Mouse (Mus musculus) forebrain, postnatal 0 days (tissue): Measurements from ENCODE around the gene 4930467E23Rik. TPM values are rescaled to one million over a fixed set of nuclear protein-coding genes. Genes with fewer than 3 reads are reported as not detected.
"Not testable (repeated sequence)": the region's sequence is repeated elsewhere in the genome, so short reads cannot be mapped to it uniquely, and the experiment has no call there.

ENCODE experiments used
- ATAC-seq: fragments of 200-750 bp; cut with Nextera tagmentation; 2 replicates; pipeline ENCODE4 v1.8.0; 2017; ENCODE audit warnings: mild to moderate bottlenecking, moderate library complexity
- DNase-seq: peaks from one replicate; pipeline ENCODE4 v3.0.0-alpha.2; 2015
- H3K27ac ChIP-seq: fragments of 300-500 bp; sonication (generic); 2 replicates; pipeline ENCODE4 v1.5.1; 2014; ENCODE audit warnings: low read depth, mild to moderate bottlenecking, antibody characterized with exemption, low read length, moderate library complexity, mixed read lengths
- H3K27me3 ChIP-seq: fragments of 300-500 bp; sonication (generic); 2 replicates; pipeline ENCODE4 v1.6.1; 2014; ENCODE audit warnings: mild to moderate bottlenecking, low read length, mixed read lengths; ENCODE audit not compliant: insufficient read depth
- H3K36me3 ChIP-seq: fragments of 300-500 bp; sonication (generic); 2 replicates; pipeline ENCODE4 v1.6.1; 2014; ENCODE audit warnings: mild to moderate bottlenecking, moderate library complexity; ENCODE audit not compliant: insufficient read depth
- H3K4me1 ChIP-seq: fragments of 300-500 bp; sonication (generic); 2 replicates; pipeline ENCODE4 v1.6.1; 2014; ENCODE audit warnings: antibody characterized with exemption; ENCODE audit not compliant: insufficient read depth
- H3K4me2 ChIP-seq: fragments of 300-500 bp; sonication (generic); 2 replicates; pipeline ENCODE4 v1.6.1; 2014; ENCODE audit warnings: low read depth, mild to moderate bottlenecking, moderate library complexity
- H3K4me3 ChIP-seq: fragments of 300-500 bp; sonication (generic); 2 replicates; pipeline ENCODE4 v1.5.1; 2014; ENCODE audit warnings: low read depth, low read length, mixed read lengths
- H3K9ac ChIP-seq: fragments of 300-500 bp; sonication (generic); 2 replicates; pipeline ENCODE4 v1.6.1; 2014; ENCODE audit warnings: mild to moderate bottlenecking
- H3K9me3 ChIP-seq: fragments of 300-500 bp; sonication (generic); 2 replicates; pipeline ENCODE4 v1.6.1; 2016; ENCODE audit warnings: low read length
- WGBS: fragments of 180-500 bp; shearing (Covaris S2); extraction: QIAGEN DNeasy Blood & Tissue Kit; methylation state at CpG from one replicate; pipeline ENCODE4 v1.1.7; 2014; 5-methylcytosine and 5-hydroxymethylcytosine counted together
- polyA plus RNA-seq: library from polyadenylated mRNA; unstranded; fragments of >200 nt; fragmentation: Nextera tagmentation; extraction: Ambion mirVana; gene quantifications from 2 replicates; pipeline ENCODE4 v1.2.1, GENCODE M21; 2015
- total RNA-seq: library from RNA; depleted of rRNA; stranded (reverse); fragments of >200 nt; gene quantifications from 2 replicates; pipeline ENCODE4 v1.2.3, GENCODE M21; 2014

The 4930467E23Rik gene
- total and polyA plus RNA-seq, 2 experiments from 2014 or later, result not detected

- H3K27ac ChIP-seq, H3K9me3 ChIP-seq, ATAC-seq, H3K9ac ChIP-seq, H3K36me3 ChIP-seq, DNase-seq, H3K4me3 ChIP-seq, H3K4me2 ChIP-seq, H3K27me3 ChIP-seq, H3K4me1 ChIP-seq: not testable (repeated sequence)
Observed at GRCm38 (mm10) chr8:19776311-19776710, 46.9 kb downstream of the 4930467E23Rik start.

DNA sequence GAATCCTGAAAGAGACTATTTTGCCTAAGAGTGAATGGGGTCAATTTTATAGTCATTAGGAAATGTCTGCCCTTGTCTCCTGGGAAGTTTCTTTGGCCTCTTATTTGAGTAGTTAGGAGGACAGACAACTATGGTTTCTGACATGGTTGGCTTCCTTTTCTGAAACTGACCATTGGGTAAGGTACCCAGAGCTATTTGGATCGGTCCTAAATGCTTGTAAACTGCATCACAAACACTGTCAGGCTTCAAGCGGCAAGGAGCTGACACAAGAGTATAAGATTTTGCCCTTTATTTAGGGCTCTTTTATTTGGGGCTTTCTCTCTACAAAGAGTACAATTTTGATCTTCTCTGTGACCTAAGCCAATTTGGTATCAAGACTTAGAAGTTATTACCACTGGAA is 48.1 kb downstream of the 4930467E23Rik start:
- ATAC-seq, H3K9ac ChIP-seq, H3K4me2 ChIP-seq, H3K4me1 ChIP-seq, H3K27me3 ChIP-seq, H3K4me3 ChIP-seq, H3K27ac ChIP-seq, H3K9me3 ChIP-seq, H3K36me3 ChIP-seq, DNase-seq: not testable (repeated sequence)
- WGBS, result 45% methylated on average over 2 of the region's 2 CpGs

GRCm38 (mm10) chr8:19778126-19778525 is 48.8 kb downstream of the 4930467E23Rik start:
- not testable (repeated sequence) for DNase-seq, H3K4me2 ChIP-seq, H3K36me3 ChIP-seq, H3K9me3 ChIP-seq, H3K27ac ChIP-seq, H3K27me3 ChIP-seq, H3K9ac ChIP-seq, ATAC-seq, H3K4me1 ChIP-seq, H3K4me3 ChIP-seq
- WGBS, result 59% methylated on average over 1 of the region's 1 CpGs

- not testable (repeated sequence) for H3K4me2 ChIP-seq, DNase-seq, H3K9ac ChIP-seq, H3K27me3 ChIP-seq, H3K4me3 ChIP-seq, H3K4me1 ChIP-seq, H3K36me3 ChIP-seq, H3K9me3 ChIP-seq, H3K27ac ChIP-seq, ATAC-seq
- 92% methylated on average over 8 of the region's 8 CpGs for whole genome bisulfite sequencing
Observed at GRCm38 (mm10) chr8:19778891-19779290, 49.5 kb downstream of the 4930467E23Rik start.

DNA sequence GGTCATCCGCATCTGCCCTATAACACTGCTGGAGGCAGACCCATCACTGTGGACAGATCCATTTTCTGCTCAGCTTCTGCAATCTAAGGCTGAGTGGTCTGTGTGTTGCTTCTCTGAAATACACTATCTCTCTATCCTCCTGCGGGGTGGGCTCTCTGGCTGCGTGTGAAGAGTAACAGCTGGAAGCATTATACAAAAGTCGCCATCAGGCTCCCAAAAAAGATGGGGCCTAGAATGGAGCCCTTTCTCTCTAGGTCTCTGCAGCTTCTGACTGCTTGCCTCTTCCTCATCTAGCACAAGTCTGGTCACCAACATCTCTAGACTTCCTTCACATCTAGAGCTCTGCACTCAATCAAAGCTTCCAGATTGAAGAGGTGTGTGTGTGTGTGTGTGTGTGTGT is 50.8 kb downstream of the 4930467E23Rik start:
- not testable (repeated sequence) for H3K36me3 ChIP-seq, H3K27me3 ChIP-seq, H3K27ac ChIP-seq, ATAC-seq, H3K9ac ChIP-seq, H3K4me2 ChIP-seq, DNase-seq, H3K4me3 ChIP-seq, H3K9me3 ChIP-seq, H3K4me1 ChIP-seq
- 91% methylated on average over 4 of the region's 4 CpGs for WGBS

DNA sequence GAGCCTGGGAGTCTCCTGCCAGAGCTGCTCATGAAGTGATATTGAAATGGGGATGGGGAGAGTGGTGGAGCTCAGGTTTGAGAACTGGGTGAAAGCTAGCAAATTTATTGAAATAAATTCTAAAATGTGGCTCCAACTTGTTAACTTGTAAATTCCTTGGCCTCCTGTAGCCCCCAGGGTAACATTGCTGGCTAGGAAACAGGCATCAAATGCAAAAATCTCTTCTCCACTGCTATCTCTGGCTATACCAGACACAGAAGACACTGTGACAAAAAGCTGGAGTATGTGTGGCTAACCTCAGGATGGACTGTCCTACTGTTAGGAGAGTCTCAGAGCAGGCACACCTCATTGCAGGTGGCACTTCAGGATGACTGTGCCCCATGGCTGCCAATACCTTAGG is 51.3 kb downstream of the 4930467E23Rik start:
- not testable (repeated sequence) for H3K4me2 ChIP-seq, H3K4me3 ChIP-seq, H3K4me1 ChIP-seq, ATAC-seq, H3K36me3 ChIP-seq, DNase-seq, H3K27ac ChIP-seq, H3K9ac ChIP-seq, H3K9me3 ChIP-seq, H3K27me3 ChIP-seq

DNA sequence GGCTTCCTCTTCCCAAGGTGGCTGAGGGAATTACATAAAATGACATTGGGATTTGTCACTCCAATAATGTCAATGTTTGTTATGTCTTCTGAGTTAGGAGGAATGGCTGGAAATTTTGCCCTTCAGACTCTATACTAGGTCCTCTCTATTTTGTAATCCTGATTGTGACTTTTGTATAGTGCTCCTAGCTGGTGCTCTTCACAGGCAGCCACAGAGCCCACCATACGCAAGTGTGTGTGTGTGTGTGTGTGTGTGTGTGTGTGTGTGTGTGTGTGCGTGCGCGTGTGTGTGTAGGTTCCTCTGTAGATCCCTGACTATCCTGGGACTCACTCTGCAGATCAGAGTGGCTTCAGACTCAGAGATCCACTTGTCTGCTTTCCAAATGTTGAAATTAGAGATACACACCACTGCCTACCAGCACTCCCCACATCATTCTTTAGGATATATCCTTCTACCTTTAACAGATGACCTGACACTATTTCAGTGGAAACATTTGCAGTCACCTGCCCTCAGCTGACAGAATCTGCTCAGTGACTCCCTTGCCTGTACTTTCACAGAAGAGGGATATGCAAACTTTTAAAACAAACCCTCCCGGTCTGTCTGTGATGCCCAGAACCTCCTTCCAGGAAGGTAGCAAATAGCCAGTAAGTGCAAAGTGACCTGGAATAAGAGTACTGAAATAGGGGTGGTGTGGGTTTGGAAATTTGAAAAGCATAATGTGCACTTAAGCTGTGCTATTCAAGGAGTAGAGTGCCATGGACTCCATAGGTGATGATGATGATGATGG is 52.1 kb downstream of the 4930467E23Rik start:
- H3K9ac ChIP-seq, DNase-seq, H3K27ac ChIP-seq, H3K4me3 ChIP-seq, H3K9me3 ChIP-seq, H3K4me2 ChIP-seq, H3K36me3 ChIP-seq, H3K4me1 ChIP-seq, H3K27me3 ChIP-seq, ATAC-seq: not testable (repeated sequence)
- WGBS, result 95% methylated on average over 5 of the region's 5 CpGs

GRCm38 (mm10) chr8:19782736-19783135 is 53.4 kb downstream of the 4930467E23Rik start:
- not testable (repeated sequence) for H3K9ac ChIP-seq, DNase-seq, H3K9me3 ChIP-seq, H3K27ac ChIP-seq, H3K4me2 ChIP-seq, H3K4me1 ChIP-seq, H3K36me3 ChIP-seq, ATAC-seq, H3K4me3 ChIP-seq, H3K27me3 ChIP-seq
- 82% methylated on average over 3 of the region's 3 CpGs for WGBS

- ATAC-seq, H3K4me1 ChIP-seq, H3K9ac ChIP-seq, H3K27ac ChIP-seq, H3K4me2 ChIP-seq, H3K27me3 ChIP-seq, DNase-seq, H3K36me3 ChIP-seq, H3K9me3 ChIP-seq, H3K4me3 ChIP-seq: not testable (repeated sequence)
- WGBS, result no CpG with 5 or more reads among the region's 5 CpGs
Observed at GRCm38 (mm10) chr8:19783860-19784259, 54.5 kb downstream of the 4930467E23Rik start.
